Mouse (Mus musculus): ENCODE measurements around the gene Slc15a1. TPM values are rescaled to one million over a fixed set of nuclear protein-coding genes. Genes with fewer than 3 reads are reported as not detected.

The Slc15a1 gene
- polyA plus RNA-seq, 1 experiment from 2014 or later = 0.06 TPM

- WGBS = 84% methylated on average over 1 of the region's 1 CpGs
- Histone ChIP-seq H3K27ac (replicated peaks) (no peak overlapping the region), H3K36me3 (no peaks in the 10 kb centered on the region), H3K9me3 (no peaks in the 10 kb centered on the region), H3K4me2 (no peak overlapping the region), H3K4me1 (replicated peaks) (no peaks in the 10 kb centered on the region), H3K27me3 (no peaks in the 10 kb centered on the region), H3K4me3 (no peak overlapping the region), H3K9ac (no peak overlapping the region)
- no peak for ATAC-seq (ENCODE audit: low FRiP score, low read depth)
Measured at GRCm38 (mm10) chr14:121485722-121486121, 19.3 kb downstream of the Slc15a1 start.

- Histone ChIP-seq H3K27me3 (no peaks in the 10 kb centered on the region), H3K27ac (replicated peaks) (no peak overlapping the region), H3K4me2 (no peak overlapping the region), H3K36me3 (no peaks in the 10 kb centered on the region), H3K4me3 (no peak overlapping the region), H3K9me3 (no peaks in the 10 kb centered on the region), H3K9ac (no peak overlapping the region), H3K4me1 (replicated peaks) (no peaks in the 10 kb centered on the region)
- 89% methylated on average over 3 of the region's 3 CpGs for WGBS
- no peak for ATAC-seq (ENCODE audit: low FRiP score, low read depth)
Measured at GRCm38 (mm10) chr14:121484436-121484835, 20.6 kb downstream of the Slc15a1 start.

GRCm38 (mm10) chr14:121482181-121482580 is 22.9 kb downstream of the Slc15a1 start:
- Histone ChIP-seq H3K27me3 (no peaks in the 10 kb centered on the region), H3K36me3 (no peaks in the 10 kb centered on the region), H3K4me1 (replicated peaks) (no peaks in the 10 kb centered on the region), H3K9me3 (no peaks in the 10 kb centered on the region), H3K9ac (no peak overlapping the region), H3K4me2 (no peak overlapping the region), H3K4me3 (no peak overlapping the region), H3K27ac (replicated peaks) (no peak overlapping the region)
- 69% methylated on average over 7 of the region's 7 CpGs for WGBS
- ATAC-seq (ENCODE audit: low FRiP score, low read depth) = no peak

DNA sequence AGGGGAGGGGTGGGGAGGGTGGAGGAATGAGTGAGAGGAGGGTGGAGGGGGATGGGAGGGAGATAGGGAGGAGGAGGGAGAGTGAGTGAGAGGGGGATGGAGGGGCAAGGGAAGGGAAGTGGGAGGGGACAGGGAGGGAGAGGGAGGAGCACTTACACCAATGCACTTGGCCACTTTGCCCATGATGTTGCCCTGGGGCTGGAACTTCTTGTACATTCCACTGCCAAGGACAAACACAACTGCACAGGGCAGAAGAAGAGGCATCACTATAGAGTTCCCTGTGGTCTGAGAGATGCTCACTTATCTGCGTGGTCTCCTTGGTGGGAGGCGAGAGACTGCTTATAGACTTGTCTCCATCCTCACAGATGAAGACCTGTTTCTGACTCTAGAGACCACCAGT is 23.5 kb downstream of the Slc15a1 start:
- no peak overlapping the region for H3K9ac ChIP-seq
- H3K27me3 ChIP-seq = no peaks in the 10 kb centered on the region
- 96% methylated on average over 2 of the region's 2 CpGs for WGBS
- H3K4me2 ChIP-seq = no peak overlapping the region
- H3K4me3 ChIP-seq = no peak overlapping the region
- no peaks in the 10 kb centered on the region for H3K4me1 ChIP-seq (replicated peaks)
- H3K27ac ChIP-seq (replicated peaks) = no peak overlapping the region
- ATAC-seq (ENCODE audit: low FRiP score, low read depth) = no peak
- no peaks in the 10 kb centered on the region for H3K36me3 ChIP-seq
- H3K9me3 ChIP-seq = no peaks in the 10 kb centered on the region

DNA sequence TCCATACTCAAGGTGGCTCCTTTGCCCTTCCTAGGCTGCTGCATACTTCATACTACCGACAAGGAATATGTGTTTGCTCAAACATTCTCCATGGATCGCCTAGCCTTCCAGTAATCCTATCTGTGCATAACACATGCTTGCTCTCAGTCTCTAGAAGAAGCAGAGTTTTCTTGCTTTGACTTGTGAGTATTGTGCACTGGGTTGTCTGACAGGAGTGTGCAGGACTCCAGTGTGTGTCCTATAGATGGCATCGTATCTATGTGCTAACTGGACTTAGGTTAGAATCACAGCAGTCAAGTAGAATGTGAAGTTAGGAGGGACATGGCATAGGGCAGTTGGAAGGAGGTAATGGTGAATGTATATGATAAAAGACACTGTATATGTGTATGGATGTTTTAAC is 26.0 kb downstream of the Slc15a1 start:
- no peak overlapping the region for H3K4me2 ChIP-seq
- no peak overlapping the region for H3K9ac ChIP-seq
- H3K9me3 ChIP-seq = no peaks in the 10 kb centered on the region
- WGBS = 91% methylated on average over 3 of the region's 3 CpGs
- no peak for ATAC-seq (ENCODE audit: low FRiP score, low read depth)
- H3K27me3 ChIP-seq = no peaks in the 10 kb centered on the region
- H3K4me3 ChIP-seq = no peak overlapping the region
- no peak overlapping the region for H3K27ac ChIP-seq (replicated peaks)
- H3K4me1 ChIP-seq (replicated peaks) = no peaks in the 10 kb centered on the region
- H3K36me3 ChIP-seq = no peaks in the 10 kb centered on the region

GRCm38 (mm10) chr14:121477925-121478693 is 26.9 kb downstream of the Slc15a1 start:
- Histone ChIP-seq H3K4me1 (replicated peaks) (no peaks in the 10 kb centered on the region), H3K4me2 (no peak overlapping the region), H3K4me3 (no peak overlapping the region), H3K36me3 (no peaks in the 10 kb centered on the region), H3K9me3 (no peaks in the 10 kb centered on the region), H3K27me3 (no peaks in the 10 kb centered on the region), H3K9ac (no peak overlapping the region), H3K27ac (replicated peaks) (no peak overlapping the region)
- WGBS = 87% methylated on average over 14 of the region's 14 CpGs
- ATAC-seq (ENCODE audit: low FRiP score, low read depth) = no peak

DNA sequence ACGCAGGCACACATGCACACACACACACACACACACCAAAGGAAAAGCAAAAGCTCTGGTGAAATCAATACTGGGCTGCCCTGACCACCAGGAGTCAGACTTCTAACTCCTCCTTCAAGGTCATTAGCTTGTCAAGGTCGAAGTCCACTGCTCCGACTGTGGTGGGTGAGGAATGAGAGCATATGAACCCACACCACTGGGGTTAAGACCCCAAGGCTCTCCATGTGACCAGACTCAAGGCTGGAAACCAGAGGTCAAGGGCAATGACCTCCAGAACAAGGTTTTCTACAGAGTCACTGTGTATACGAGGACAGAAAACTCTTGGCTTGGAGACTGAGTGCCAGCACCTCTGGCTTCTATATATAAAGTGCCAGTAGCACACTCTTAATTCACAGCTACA is 31.2 kb downstream of the Slc15a1 start:
- 73% methylated on average over 4 of the region's 4 CpGs for WGBS
- Histone ChIP-seq H3K4me1 (replicated peaks) (no peaks in the 10 kb centered on the region), H3K27ac (replicated peaks) (no peak overlapping the region), H3K9me3 (no peaks in the 10 kb centered on the region), H3K4me2 (no peak overlapping the region), H3K36me3 (no peaks in the 10 kb centered on the region), H3K9ac (no peak overlapping the region), H3K27me3 (no peaks in the 10 kb centered on the region), H3K4me3 (no peak overlapping the region)
- ATAC-seq (ENCODE audit: low FRiP score, low read depth) = no peak

DNA sequence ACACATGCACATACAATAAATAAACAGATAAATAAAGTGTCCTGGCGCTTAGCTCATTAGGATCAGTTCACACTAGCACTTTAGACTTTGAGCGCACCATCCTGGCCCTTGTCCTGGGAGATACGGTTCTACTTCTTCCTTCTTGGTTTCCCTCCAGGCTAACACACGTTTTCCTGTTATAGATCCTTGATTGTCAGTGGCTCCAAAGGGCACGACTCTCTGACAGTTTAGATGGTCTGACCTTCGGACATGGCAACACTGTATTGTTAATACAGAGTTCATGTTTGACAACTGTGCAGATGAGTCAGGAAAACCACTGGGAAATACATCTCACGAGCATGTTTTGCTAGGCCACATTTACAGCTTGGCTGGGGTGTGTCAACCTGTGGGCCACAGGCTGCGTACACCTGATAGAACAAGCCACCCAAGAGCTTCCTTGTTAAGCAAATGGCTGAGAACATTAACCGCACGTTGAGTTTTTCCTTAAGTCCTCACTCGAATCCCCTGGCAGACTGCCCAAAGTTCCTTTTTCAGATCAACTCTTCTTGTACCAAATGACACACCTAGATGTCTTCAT is 33.4 kb downstream of the Slc15a1 start:
- H3K36me3 ChIP-seq = no peaks in the 10 kb centered on the region
- no peaks in the 10 kb centered on the region for H3K27me3 ChIP-seq
- H3K4me3 ChIP-seq = no peak overlapping the region
- H3K4me2 ChIP-seq = no peak overlapping the region
- ATAC-seq (ENCODE audit: low FRiP score, low read depth) = no peak
- WGBS = 83% methylated on average over 11 of the region's 11 CpGs
- H3K9me3 ChIP-seq = no peaks in the 10 kb centered on the region
- no peaks in the 10 kb centered on the region for H3K4me1 ChIP-seq (replicated peaks)
- H3K9ac ChIP-seq = no peak overlapping the region
- no peak overlapping the region for H3K27ac ChIP-seq (replicated peaks)

GRCm38 (mm10) chr14:121469601-121470000 is 35.5 kb downstream of the Slc15a1 start:
- no peaks in the 10 kb centered on the region for H3K4me1 ChIP-seq (replicated peaks)
- no peak for ATAC-seq (ENCODE audit: low FRiP score, low read depth)
- H3K9ac ChIP-seq = no peak overlapping the region
- no peaks in the 10 kb centered on the region for H3K9me3 ChIP-seq
- no peaks in the 10 kb centered on the region for H3K36me3 ChIP-seq
- H3K4me3 ChIP-seq = no peak overlapping the region
- H3K27me3 ChIP-seq = no peaks in the 10 kb centered on the region
- H3K27ac ChIP-seq (replicated peaks) = no peak overlapping the region
- no peak overlapping the region for H3K4me2 ChIP-seq

GRCm38 (mm10) chr14:121467646-121468045 is 37.4 kb downstream of the Slc15a1 start:
- no peak for ATAC-seq (ENCODE audit: low FRiP score, low read depth)
- Histone ChIP-seq H3K27me3 (no peaks in the 10 kb centered on the region), H3K27ac (replicated peaks) (no peak overlapping the region), H3K9me3 (no peaks in the 10 kb centered on the region), H3K36me3 (no peaks in the 10 kb centered on the region), H3K4me2 (no peak overlapping the region), H3K4me1 (replicated peaks) (no peaks in the 10 kb centered on the region), H3K9ac (no peak overlapping the region), H3K4me3 (no peak overlapping the region)
- WGBS = 95% methylated on average over 6 of the region's 6 CpGs

DNA sequence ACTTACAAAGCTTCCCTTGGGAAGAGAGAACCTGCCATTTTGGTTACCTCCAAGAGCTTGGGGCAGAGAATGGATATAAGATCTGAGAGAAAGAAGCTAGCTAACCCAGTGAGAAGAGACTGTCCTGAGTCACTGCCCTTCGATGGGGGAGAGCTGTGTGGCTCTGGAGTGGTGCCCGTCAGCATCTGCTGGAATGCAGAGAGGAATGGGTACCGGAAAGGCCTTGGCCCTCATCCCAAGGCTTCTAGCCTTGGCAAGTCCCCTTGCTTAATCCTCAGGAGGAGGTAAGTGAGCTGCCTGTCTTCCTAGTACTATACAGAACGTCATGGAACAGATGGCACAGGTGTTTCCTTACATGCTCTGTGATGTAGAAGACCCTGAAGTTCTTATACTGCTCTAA is 38.6 kb downstream of the Slc15a1 start:
- Histone ChIP-seq H3K9ac (no peak overlapping the region), H3K9me3 (no peaks in the 10 kb centered on the region), H3K4me3 (no peak overlapping the region), H3K4me1 (replicated peaks) (no peaks in the 10 kb centered on the region), H3K27me3 (no peaks in the 10 kb centered on the region), H3K36me3 (no peaks in the 10 kb centered on the region), H3K4me2 (no peak overlapping the region), H3K27ac (replicated peaks) (no peak overlapping the region)
- WGBS = 77% methylated on average over 4 of the region's 4 CpGs
- no peak for ATAC-seq (ENCODE audit: low FRiP score, low read depth)

GRCm38 (mm10) chr14:121464318-121464717 is 40.7 kb downstream of the Slc15a1 start:
- no peaks in the 10 kb centered on the region for H3K4me1 ChIP-seq (replicated peaks)
- WGBS = 96% methylated on average over 2 of the region's 2 CpGs
- no peak overlapping the region for H3K4me2 ChIP-seq
- no peak overlapping the region for H3K4me3 ChIP-seq
- H3K9me3 ChIP-seq = no peaks in the 10 kb centered on the region
- H3K27ac ChIP-seq (replicated peaks) = no peak overlapping the region
- ATAC-seq (ENCODE audit: low FRiP score, low read depth) = no peak
- H3K36me3 ChIP-seq = no peaks in the 10 kb centered on the region
- no peak overlapping the region for H3K9ac ChIP-seq
- no peaks in the 10 kb centered on the region for H3K27me3 ChIP-seq

DNA sequence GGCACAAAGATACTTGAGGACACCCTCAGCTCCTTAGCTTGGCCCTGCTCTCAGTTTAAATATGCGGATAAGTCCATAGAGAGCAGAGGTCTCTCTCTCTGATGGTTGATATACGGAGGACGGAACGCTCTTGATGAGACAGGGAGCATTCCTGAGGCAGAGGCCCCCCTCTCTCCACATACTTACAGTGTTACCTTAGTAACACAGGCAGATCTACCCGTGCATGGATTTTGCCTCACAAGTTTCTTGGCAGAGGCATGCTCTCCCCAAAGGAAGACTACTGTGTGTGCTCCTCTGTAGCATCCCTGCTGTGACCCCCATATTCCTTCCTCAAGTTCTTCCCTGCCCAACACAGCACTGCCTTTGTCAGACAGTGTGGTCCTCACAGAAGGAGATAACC is 42.3 kb downstream of the Slc15a1 start:
- no peaks in the 10 kb centered on the region for H3K9me3 ChIP-seq
- H3K27me3 ChIP-seq = no peaks in the 10 kb centered on the region
- H3K4me1 ChIP-seq (replicated peaks) = no peaks in the 10 kb centered on the region
- 39% methylated on average over 5 of the region's 5 CpGs for WGBS
- H3K4me3 ChIP-seq = no peak overlapping the region
- H3K4me2 ChIP-seq = no peak overlapping the region
- ATAC-seq (ENCODE audit: low FRiP score, low read depth) = no peak
- no peaks in the 10 kb centered on the region for H3K36me3 ChIP-seq
- H3K9ac ChIP-seq = no peak overlapping the region
- H3K27ac ChIP-seq (replicated peaks) = no peak overlapping the region
